In the genomic region with DNA sequence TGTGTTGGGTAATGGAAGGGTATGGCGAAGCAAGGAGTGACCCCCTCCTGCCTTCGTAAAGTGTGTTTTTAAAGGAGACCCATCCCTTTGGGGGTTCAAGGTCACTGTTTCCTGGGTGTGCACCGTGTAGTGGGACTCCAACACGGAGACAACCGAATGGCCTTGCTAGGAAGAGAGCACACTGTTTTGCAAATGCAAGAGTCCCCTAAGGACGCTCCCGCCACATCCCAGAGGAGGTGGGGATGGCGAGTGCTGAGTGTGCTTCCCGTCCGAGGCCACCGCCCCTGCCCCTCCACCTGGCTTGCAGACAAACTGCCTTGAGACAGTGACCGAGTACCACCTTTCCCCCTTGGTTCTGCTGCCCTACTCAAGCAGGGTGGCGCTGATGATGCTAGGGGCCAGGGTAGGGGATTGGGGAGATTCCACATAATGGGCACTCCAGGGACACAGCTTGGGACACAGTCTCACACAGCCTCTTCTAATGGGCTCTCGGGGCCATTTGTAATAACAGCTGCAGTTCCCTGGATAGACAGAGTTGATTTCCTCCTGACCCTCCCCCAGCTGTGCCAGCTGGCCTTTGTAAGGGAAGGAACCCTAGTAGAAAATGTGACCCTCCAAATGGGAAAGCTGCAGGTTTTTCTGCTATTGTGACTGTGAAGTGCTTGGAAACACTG, we compare ENCODE assay signal across 8 mouse cellular contexts. TPM values are rescaled to one million over a fixed set of nuclear protein-coding genes. Genes with fewer than 3 reads are reported as not detected.
A peak's percentile ranks its signal among the peaks of the same experiment; 100 is the strongest.
DNase-seq lines count a peak whose midpoint lies in the region; ATAC-seq lines count a peak whose summit lies in the region.

No protein-coding gene starts in this region.

- peaks cover 19% of the 10 kb centered on the region; the same call in 1 of the 2 replicates for H3K4me1 ChIP-seq in stomach, embryonic 15.5 days

- 0 out of 2 replicates have a peak, but pooled peaks cover 4% of the 10 kb centered on the region for H3K27me3 ChIP-seq in stomach, embryonic 15.5 days (replicated peaks)

- DNase-seq in embryo, embryonic 10 days (ENCODE audit: low spot score): peak; percentile 20
- DNase-seq in embryo, embryonic 9.5 days (ENCODE audit: extremely low spot score): no peak
- peak; percentile 24 for DNase-seq in thymus, postnatal 4 days
- DNase-seq in thymus, postnatal 25 days: no peak
- DNase-seq in liver: peak; percentile 48
- no peak for DNase-seq in thymus, adult 18-20 months

- H3K9me3 ChIP-seq in stomach, embryonic 15.5 days: no peaks in the 10 kb centered on the region

- peak overlapping the region; percentile 70 for H3K4me3 ChIP-seq in stomach, embryonic 15.5 days (replicated peaks)

- peak overlapping the region; percentile 96 for H3K4me2 ChIP-seq in stomach, embryonic 15.5 days

- H3K9ac ChIP-seq in stomach, embryonic 15.5 days: no peak overlapping the region

- no peaks in the 10 kb centered on the region for H3K36me3 ChIP-seq in stomach, embryonic 15.5 days

- H3K27ac ChIP-seq in stomach, embryonic 15.5 days: no peak overlapping the region

- 11% methylated on average over 14 of the region's 14 CpGs for WGBS in stomach, embryonic 15.5 days

- ATAC-seq in stomach, embryonic 15.5 days (ENCODE audit: insufficient read depth, low FRiP score, low read depth): no peak
- no peak for ATAC-seq in megakaryocyte-erythroid progenitor cell, adult 5-6 weeks (replicated peaks; ENCODE audit: low FRiP score, low TSS enrichment, poor library complexity, severe bottlenecking)

RNA-seq across cellular contexts. Expression of a gene that starts 2.1 kb away (rescaled TPM):
- polyA plus RNA-seq in stomach, embryonic 15.5 days (2015; fragmentation: Nextera tagmentation; extraction: Ambion mirVana): 12.3 and 14.1 TPM in 2 replicates
- 18.1 and 25.6 TPM in 2 replicates for total RNA-seq in megakaryocyte-erythroid progenitor cell, adult 5-6 weeks (2014; fragmentation: Nextera tagmentation)
- total RNA-seq in megakaryocyte-erythroid progenitor cell, adult 5-6 weeks (2017): 17.7 and 32.4 TPM in 2 replicates

RNA-seq across cellular contexts. Expression of a gene that starts 16.1 kb away (rescaled TPM):
- 6.9 and 9.0 TPM in 2 replicates for polyA plus RNA-seq in stomach, embryonic 15.5 days (2015; fragmentation: Nextera tagmentation; extraction: Ambion mirVana)
- 30.5 and 32.9 TPM in 2 replicates for total RNA-seq in megakaryocyte-erythroid progenitor cell, adult 5-6 weeks (2014; fragmentation: Nextera tagmentation)
- total RNA-seq in megakaryocyte-erythroid progenitor cell, adult 5-6 weeks (2017): 55.8 and 63.7 TPM in 2 replicates

RNA-seq across cellular contexts. Expression of a gene that starts 30.0 kb away (rescaled TPM):
- polyA plus RNA-seq in stomach, embryonic 15.5 days (2015; fragmentation: Nextera tagmentation; extraction: Ambion mirVana): 19.1 and 20.8 TPM in 2 replicates
- total RNA-seq in megakaryocyte-erythroid progenitor cell, adult 5-6 weeks (2014; fragmentation: Nextera tagmentation): 41.0 and 44.7 TPM in 2 replicates
- 34.1 and 40.5 TPM in 2 replicates for total RNA-seq in megakaryocyte-erythroid progenitor cell, adult 5-6 weeks (2017)

Comparison
In these comparisons a context has a peak if more than half of its experiments do, and no peak if none do; other contexts are left out.
1. DNase-seq: peak in embryo, embryonic 10 days (single experiment), thymus, postnatal 4 days (single experiment) and liver (single experiment); none in embryo, embryonic 9.5 days (single experiment), thymus, postnatal 25 days (single experiment) and thymus, adult 18-20 months (0 of 2).